ENCODE assay signal across 8 mouse cellular contexts in the genomic region with DNA sequence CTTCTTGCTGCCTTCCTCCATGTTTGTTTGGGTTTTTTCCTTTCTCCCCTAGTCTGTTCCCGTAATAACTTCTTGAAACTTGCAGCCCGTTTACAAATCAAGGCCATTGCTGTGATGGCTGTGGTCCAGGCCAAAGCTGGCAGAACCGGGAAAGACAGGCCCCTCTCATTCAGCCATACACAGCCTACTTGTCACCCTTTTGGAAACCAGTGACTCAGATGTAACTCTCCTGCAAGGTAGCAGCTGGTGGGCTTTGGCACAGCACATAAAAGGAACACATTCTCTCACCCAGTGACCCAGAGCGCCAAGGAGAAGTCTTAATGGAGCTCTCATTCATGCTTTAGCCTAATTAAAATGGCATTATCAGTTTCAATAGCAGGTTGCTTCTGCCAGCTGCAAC.
DNase-seq lines count a peak whose midpoint lies in the region; ATAC-seq lines count a peak whose summit lies in the region.

No protein-coding gene starts in this region.

- ATAC-seq in frontal cortex, adult (ENCODE audit: low TSS enrichment), result peak; percentile 52
- ATAC-seq in intestine, embryonic 16.5 days, result no peak
- ATAC-seq in heart, embryonic 11.5 days (replicated peaks; ENCODE audit: insufficient number of reproducible peaks, low FRiP score, low TSS enrichment), result no peak

- H3K4me2 ChIP-seq in intestine, embryonic 16.5 days (ENCODE audit: low read depth, low read length), result no peak overlapping the region
- H3K4me2 ChIP-seq in heart, embryonic 11.5 days, result no peak overlapping the region

- 70% methylated on average over 4 of the region's 4 CpGs for WGBS in intestine, embryonic 16.5 days
- 84% methylated on average over 4 of the region's 4 CpGs for WGBS in heart, embryonic 11.5 days (ENCODE audit: insufficient replicate concordance)

- no peak for DNase-seq in frontal cortex, postnatal 25 days (ENCODE audit: low spot score in 2 of 2)
- DNase-seq in cerebellum, adult 9-11 months, result peak; percentile 7
- DNase-seq in layer of hippocampus, adult 9-11 months, result peak; percentile 43
- peak; percentile 88 for DNase-seq in retina, postnatal 1 day
- no peak for DNase-seq in kidney, adult 18-20 months

- no peaks in the 10 kb centered on the region for H3K36me3 ChIP-seq in intestine, embryonic 16.5 days (ENCODE audit: control insufficient read depth, insufficient read depth, low read length)
- no peaks in the 10 kb centered on the region for H3K36me3 ChIP-seq in heart, embryonic 11.5 days (ENCODE audit: control insufficient read depth, insufficient read depth, low read length)

- no peak overlapping the region for H3K9ac ChIP-seq in intestine, embryonic 16.5 days (ENCODE audit: low read depth, low read length)
- H3K9ac ChIP-seq in heart, embryonic 11.5 days (ENCODE audit: low read depth, low read length), result no peak overlapping the region

- no peaks in the 10 kb centered on the region for H3K9me3 ChIP-seq in intestine, embryonic 16.5 days (ENCODE audit: control insufficient read depth, low read length)
- no peaks in the 10 kb centered on the region for H3K9me3 ChIP-seq in heart, embryonic 11.5 days (replicated peaks; ENCODE audit: control insufficient read depth, low read length)

- no peak overlapping the region for H3K4me3 ChIP-seq in intestine, embryonic 16.5 days (ENCODE audit: low read length)
- no peak overlapping the region for H3K4me3 ChIP-seq in heart, embryonic 11.5 days (ENCODE audit: low read depth, low read length)

- H3K27me3 ChIP-seq in intestine, embryonic 16.5 days (replicated peaks; ENCODE audit: control insufficient read depth, insufficient read depth, low read length), result 0 out of 2 replicates have a peak, but pooled peaks cover 8% of the 10 kb centered on the region
- H3K27me3 ChIP-seq in heart, embryonic 11.5 days (ENCODE audit: control insufficient read depth, insufficient read depth, low read length), result no peaks in the 10 kb centered on the region; the same call in 1 of the 2 replicates

- H3K4me1 ChIP-seq in intestine, embryonic 16.5 days (ENCODE audit: control insufficient read depth, insufficient read depth, low read length), result no peaks in the 10 kb centered on the region
- H3K4me1 ChIP-seq in heart, embryonic 11.5 days (ENCODE audit: control insufficient read depth, insufficient read depth, low read length), result no peaks in the 10 kb centered on the region

- H3K27ac ChIP-seq in intestine, embryonic 16.5 days (ENCODE audit: low read length), result no peak overlapping the region
- H3K27ac ChIP-seq in heart, embryonic 11.5 days (ENCODE audit: low read depth, low read length), result no peak overlapping the region

Comparison
In these comparisons a context has a peak if more than half of its experiments do, and no peak if none do; other contexts are left out.
1. DNase-seq: peak in cerebellum, adult 9-11 months (single experiment), layer of hippocampus, adult 9-11 months (single experiment) and retina, postnatal 1 day (single experiment); none in frontal cortex, postnatal 25 days (0 of 2) and kidney, adult 18-20 months (single experiment).